Mouse (Mus musculus): ENCODE measurements around the gene Emid1.

The Emid1 gene

GRCm38 (mm10) chr11:5151680-5152337 is at the start of gene Emid1:
Emid1 (minus strand) TSS chr11:5152257.
- no peak for DNase-seq (ENCODE audit: low spot score in 2 of 2)

GRCm38 (mm10) chr11:5199879-5200278 is 47.8 kb upstream of the Emid1 start:
- DNase-seq (ENCODE audit: low spot score in 2 of 2) = no peak

GRCm38 (mm10) chr11:5197068-5197467 is 45.0 kb upstream of the Emid1 start:
- DNase-seq (ENCODE audit: low spot score in 2 of 2) = no peak

- DNase-seq (ENCODE audit: low spot score in 2 of 2) = no peak
Measured at GRCm38 (mm10) chr11:5196583-5196982, 44.5 kb upstream of the Emid1 start.

DNA sequence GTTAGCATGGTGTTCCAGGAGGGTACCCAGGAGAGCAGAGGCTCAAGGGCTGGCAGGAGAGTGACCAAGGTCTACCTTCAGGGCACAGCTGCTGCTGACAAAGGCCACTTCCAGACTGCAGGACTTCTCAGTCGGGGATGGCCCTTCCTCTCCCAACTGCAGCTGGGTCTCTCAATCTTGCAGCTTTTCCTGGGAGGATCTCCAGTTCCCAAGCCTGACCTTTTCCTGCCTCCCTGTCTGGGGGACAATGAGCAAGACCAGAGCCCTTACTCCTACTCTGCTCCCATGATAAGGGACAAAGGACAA is 41.5 kb upstream of the Emid1 start:
- no peak for DNase-seq (ENCODE audit: low spot score in 2 of 2)

- no peak for DNase-seq (ENCODE audit: low spot score in 2 of 2)
Measured at GRCm38 (mm10) chr11:5192840-5193575, 41.0 kb upstream of the Emid1 start.

DNA sequence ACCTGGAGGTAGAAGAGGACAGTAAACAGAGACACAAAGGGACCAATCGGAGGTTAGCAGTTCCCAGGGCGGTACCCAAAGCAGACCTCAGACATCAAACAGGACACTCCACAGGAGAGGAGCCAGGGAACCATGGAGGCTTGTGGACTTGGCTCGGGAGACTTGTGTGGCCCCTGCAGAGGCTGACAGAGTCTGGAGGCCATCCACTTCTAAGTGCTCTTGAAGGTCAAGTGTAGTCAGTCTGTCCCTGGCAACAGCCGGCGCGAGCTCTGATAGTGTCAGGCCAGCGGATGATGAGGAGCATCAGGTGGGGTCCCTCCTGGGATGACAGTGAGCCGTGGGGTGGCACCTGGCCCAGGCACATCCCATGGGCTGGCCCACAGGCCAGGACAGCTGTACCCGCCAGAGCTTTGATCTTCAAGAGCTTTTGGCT is 40.0 kb upstream of the Emid1 start:
- no peak for DNase-seq (ENCODE audit: low spot score in 2 of 2)

GRCm38 (mm10) chr11:5189239-5189933 is 37.3 kb upstream of the Emid1 start:
- DNase-seq (ENCODE audit: low spot score in 2 of 2) = no peak

GRCm38 (mm10) chr11:5188170-5188569 is 36.1 kb upstream of the Emid1 start:
- DNase-seq (ENCODE audit: low spot score in 2 of 2) = no peak

GRCm38 (mm10) chr11:5184832-5185231 is 32.8 kb upstream of the Emid1 start:
- no peak for DNase-seq (ENCODE audit: low spot score in 2 of 2)

- DNase-seq (ENCODE audit: low spot score in 2 of 2) = no peak
Measured at GRCm38 (mm10) chr11:5184250-5184649, 32.2 kb upstream of the Emid1 start.

DNA sequence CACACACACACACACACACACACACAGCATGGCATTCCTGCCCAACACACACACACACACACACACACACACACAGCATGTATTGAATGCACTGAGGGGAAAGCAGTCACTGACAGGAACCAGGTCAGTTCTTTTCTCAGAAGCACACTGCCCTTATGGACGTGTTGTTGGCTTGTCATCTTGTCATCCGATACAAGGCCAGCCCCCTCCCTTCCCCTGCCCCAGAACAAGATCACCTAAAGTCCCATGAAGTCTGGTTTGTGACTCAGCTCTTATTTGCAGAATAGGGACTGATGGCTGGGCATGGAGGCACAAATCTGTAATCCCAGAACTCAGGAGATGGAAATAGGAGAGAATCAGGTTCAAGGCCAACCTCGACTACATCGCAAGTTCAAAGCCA is 30.8 kb upstream of the Emid1 start:
- no peak for DNase-seq (ENCODE audit: low spot score in 2 of 2)

GRCm38 (mm10) chr11:5181850-5182404 is 29.9 kb upstream of the Emid1 start:
- DNase-seq (ENCODE audit: low spot score in 2 of 2) = peak; percentile 88 to 94

GRCm38 (mm10) chr11:5179391-5179790 is 27.3 kb upstream of the Emid1 start:
- DNase-seq (ENCODE audit: low spot score in 2 of 2) = no peak

GRCm38 (mm10) chr11:5177171-5177570 is 25.1 kb upstream of the Emid1 start:
- no peak for DNase-seq (ENCODE audit: low spot score in 2 of 2)

GRCm38 (mm10) chr11:5176685-5177084 is 24.6 kb upstream of the Emid1 start:
- DNase-seq (ENCODE audit: low spot score in 2 of 2) = no peak

DNA sequence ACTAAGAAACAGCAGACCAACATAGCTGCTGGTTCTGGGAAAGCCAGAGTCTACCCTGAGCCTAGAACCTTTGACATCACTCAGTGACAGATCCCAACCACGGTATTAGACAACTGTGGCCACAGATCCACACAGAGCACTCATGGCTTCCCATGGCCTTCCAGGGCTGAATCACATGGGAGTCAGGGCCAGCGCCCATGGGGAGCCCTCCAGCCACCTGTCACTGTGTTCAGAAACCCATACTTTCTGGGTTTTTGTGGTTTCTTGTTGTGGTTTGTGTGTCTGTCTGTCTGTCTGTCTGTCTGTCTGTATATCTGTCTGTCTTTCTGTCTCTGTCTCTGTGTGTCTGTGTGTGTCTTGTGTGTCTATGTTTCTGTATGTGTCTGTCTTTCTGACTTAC is 23.8 kb upstream of the Emid1 start:
- DNase-seq (ENCODE audit: low spot score in 2 of 2) = no peak

DNA sequence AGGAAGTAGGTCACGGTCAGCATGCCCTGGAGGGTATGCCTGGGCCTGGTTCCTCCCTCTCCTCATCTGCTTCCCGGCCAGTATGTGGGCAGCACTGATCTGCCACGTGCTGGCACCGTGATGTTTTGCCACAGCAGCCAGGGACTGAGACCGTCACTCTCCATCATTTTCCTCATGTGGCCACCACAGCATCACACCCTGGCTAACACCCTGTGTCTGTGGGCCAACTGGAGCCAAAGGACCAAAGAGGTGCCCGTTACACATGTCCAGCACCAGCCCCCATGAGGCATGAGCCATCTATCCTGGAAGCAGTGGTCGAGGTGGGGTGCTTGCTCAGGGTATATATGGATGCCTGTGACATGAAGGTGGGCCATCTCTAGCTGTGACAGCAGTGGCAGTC is 23.1 kb upstream of the Emid1 start:
- DNase-seq (ENCODE audit: low spot score in 2 of 2) = no peak

DNA sequence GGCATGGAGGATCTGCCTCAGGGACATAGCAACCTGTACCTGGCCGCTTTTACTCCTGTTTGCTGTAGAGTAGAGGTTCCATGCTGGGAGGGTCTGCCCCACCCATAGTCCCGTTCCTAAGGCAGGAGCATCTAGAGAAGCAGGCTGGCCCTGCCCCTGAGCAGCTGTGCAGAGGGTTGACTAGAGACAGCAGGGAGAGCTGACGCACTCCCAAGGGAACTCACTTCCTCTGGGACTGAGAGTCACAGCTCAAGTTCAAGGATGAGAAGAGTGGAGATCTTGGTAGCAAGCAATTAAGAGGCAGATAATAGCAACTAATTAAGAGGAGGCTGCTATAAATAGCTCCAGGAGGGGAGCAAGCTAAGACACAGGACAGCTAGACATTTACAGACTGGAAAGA is 20.8 kb upstream of the Emid1 start:
- DNase-seq (ENCODE audit: low spot score in 2 of 2) = no peak

DNA sequence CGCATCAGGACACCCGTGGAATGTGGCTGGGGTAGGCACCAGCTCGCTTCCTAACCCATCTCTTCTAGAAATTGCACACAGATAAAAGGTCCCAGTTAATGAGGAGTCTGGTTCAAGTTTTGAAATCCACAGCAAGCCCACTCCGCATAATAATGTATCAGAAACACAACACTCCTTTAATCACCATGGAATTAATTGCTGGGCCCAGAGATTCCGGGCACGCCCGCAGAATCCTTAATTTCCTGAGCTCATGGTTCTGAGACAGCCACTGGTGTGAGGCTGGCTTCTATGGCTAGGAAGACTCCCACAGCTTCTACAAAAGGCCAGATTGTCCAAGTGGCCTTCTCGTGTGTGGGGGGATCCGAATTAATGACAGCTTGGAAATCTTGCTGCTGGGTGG is 15.3 kb upstream of the Emid1 start:
- DNase-seq (ENCODE audit: low spot score in 2 of 2) = no peak

DNA sequence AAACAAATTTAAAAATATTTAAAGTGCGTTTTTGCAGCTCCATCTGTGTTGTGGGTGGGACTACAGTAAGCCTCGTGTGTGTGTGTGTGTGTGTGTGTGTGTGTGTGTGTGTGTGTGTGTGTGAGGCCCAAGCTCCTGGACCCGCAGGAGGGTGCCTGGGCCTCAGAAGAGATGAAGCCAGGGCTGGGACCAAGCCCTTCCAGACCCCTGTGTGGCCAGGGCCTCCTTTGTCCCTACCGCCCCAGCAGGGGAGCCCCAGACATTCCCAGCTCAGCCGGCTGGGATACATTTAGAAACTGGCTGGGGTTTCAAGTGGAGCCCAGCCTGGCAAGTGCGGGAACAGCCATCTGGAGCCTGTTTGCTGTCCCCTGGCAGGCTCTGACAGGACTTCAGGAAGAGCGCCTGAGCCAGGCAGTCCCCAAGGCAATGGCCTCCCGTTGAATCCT is 13.4 kb upstream of the Emid1 start:
- DNase-seq (ENCODE audit: low spot score in 2 of 2) = peak in 1 of 2 experiments; percentile 62

DNA sequence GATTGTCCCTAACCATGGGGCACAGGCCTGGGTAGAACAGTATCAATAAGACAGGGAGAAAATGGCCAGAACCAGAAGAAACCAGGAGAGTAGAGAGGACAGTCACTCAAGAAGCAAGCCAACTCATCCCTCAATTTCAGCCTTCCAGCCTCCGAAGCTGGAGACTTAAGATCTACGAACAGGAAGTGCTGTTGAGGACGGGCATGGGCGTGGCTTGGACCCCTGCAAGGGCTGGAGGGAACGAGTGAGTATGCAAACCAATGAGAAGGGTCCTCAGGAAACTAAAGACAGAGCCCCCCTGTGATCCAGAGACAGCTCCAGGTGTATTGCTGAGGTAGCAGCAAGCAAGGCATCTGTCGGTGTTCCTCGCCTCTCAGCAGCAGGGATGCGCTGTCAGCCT is 12.3 kb upstream of the Emid1 start:
- no peak for DNase-seq (ENCODE audit: low spot score in 2 of 2)

GRCm38 (mm10) chr11:5163421-5163820 is 11.4 kb upstream of the Emid1 start:
- no peak for DNase-seq (ENCODE audit: low spot score in 2 of 2)
